17 mouse cellular contexts compared by ENCODE assay signal in genomic region chr1:120644755-120645154, GRCm38 (mm10). TPM values are rescaled to one million over a fixed set of nuclear protein-coding genes. Genes with fewer than 3 reads are reported as not detected.
A peak's percentile ranks its signal among the peaks of the same experiment; 100 is the strongest.
DNase-seq lines count a peak whose midpoint lies in the region; ATAC-seq and TF ChIP-seq lines count a peak whose summit lies in the region.
"Had no signal": no experiment of that assay in that cellular context is flagged by ENCODE, and none has a peak within 500 bp of the region (broad histone marks: within the 10 kb centered on the region; RNA-seq: fewer than 3 reads in every experiment).

No protein-coding gene starts in this region.

- no peaks in the 10 kb centered on the region for H3K36me3 ChIP-seq in kidney, embryonic 16.5 days (ENCODE audit: insufficient read depth, low read length)
- no peaks in the 10 kb centered on the region for H3K36me3 ChIP-seq in embryonic facial prominence, embryonic 14.5 days (ENCODE audit: control insufficient read depth, insufficient read depth, low read length)
- no peaks in the 10 kb centered on the region for H3K36me3 ChIP-seq in hindbrain, embryonic 15.5 days
- no peaks in the 10 kb centered on the region for H3K36me3 ChIP-seq in neural tube, embryonic 14.5 days (ENCODE audit: control insufficient read depth, insufficient read depth, low read length)
- H3K36me3 ChIP-seq in thymus, adult 2 months (ENCODE audit: control insufficient read depth, insufficient read depth, low read length) = no peaks in the 10 kb centered on the region
- H3K36me3 ChIP-seq: forebrain, embryonic 15.5 days; heart, embryonic 10.5 days had no signal

- no peak for DNase-seq in kidney, adult 8-10 months
- no peak for DNase-seq in embryonic facial prominence, embryonic 14.5 days (ENCODE audit: low spot score)
- DNase-seq in kidney, postnatal 14 days = no peak
- no peak for DNase-seq in urinary bladder, postnatal 4 days (ENCODE audit: low spot score in 2 of 2)
- no peak for DNase-seq in thymus, adult 2 months
- DNase-seq: cerebellum, postnatal 10 days; heart, postnatal 36 days; kidney, adult 9 months; left cerebral cortex, postnatal 4 days; lung, adult 2 months; right cerebral cortex, postnatal 14 days; thymus, adult 18-20 months had no signal

- no peak overlapping the region for H3K4me2 ChIP-seq in kidney, embryonic 16.5 days (replicated peaks; ENCODE audit: low read depth, low read length)
- peak overlapping the region; percentile 46; the same call in 1 of the 2 replicates for H3K4me2 ChIP-seq in embryonic facial prominence, embryonic 14.5 days (ENCODE audit: low read depth, low read length)
- no peak overlapping the region; the same call in 1 of the 2 replicates for H3K4me2 ChIP-seq in hindbrain, embryonic 15.5 days
- no peak overlapping the region for H3K4me2 ChIP-seq in neural tube, embryonic 14.5 days (ENCODE audit: low read depth, low read length)

- peaks cover 17% of the 10 kb centered on the region for H3K4me1 ChIP-seq in kidney, embryonic 16.5 days (ENCODE audit: insufficient read depth, low read length)
- peaks cover 14% of the 10 kb centered on the region for H3K4me1 ChIP-seq in embryonic facial prominence, embryonic 14.5 days (ENCODE audit: control insufficient read depth, insufficient read depth, low read length)
- H3K4me1 ChIP-seq in hindbrain, embryonic 15.5 days (replicated peaks) = peaks cover 22% of the 10 kb centered on the region
- 0 out of 2 replicates have a peak, but pooled peaks cover 5% of the 10 kb centered on the region for H3K4me1 ChIP-seq in neural tube, embryonic 14.5 days (ENCODE audit: control insufficient read depth, insufficient read depth, low read length)
- no peaks in the 10 kb centered on the region for H3K4me1 ChIP-seq in thymus, adult 2 months (replicated peaks; ENCODE audit: control insufficient read depth, insufficient read depth, low read length)

- H3K9me3 ChIP-seq in kidney, embryonic 16.5 days (ENCODE audit: low read length) = no peaks in the 10 kb centered on the region
- no peaks in the 10 kb centered on the region for H3K9me3 ChIP-seq in embryonic facial prominence, embryonic 14.5 days (ENCODE audit: control insufficient read depth, low read length)
- no peaks in the 10 kb centered on the region for H3K9me3 ChIP-seq in hindbrain, embryonic 15.5 days
- no peaks in the 10 kb centered on the region for H3K9me3 ChIP-seq in neural tube, embryonic 14.5 days (ENCODE audit: control insufficient read depth, low read length)
- H3K9me3 ChIP-seq: forebrain, embryonic 15.5 days; heart, embryonic 10.5 days had no signal

- TF ChIP-seq POLR2A in thymus, adult 2 months (IDR thresholded peaks at IDR 0.05; ENCODE audit: control insufficient read depth, extremely low read depth, insufficient read depth, low read length, poor library complexity) = no peak

- 0 out of 2 replicates have a peak, but pooled peaks cover 11% of the 10 kb centered on the region for H3K27me3 ChIP-seq in kidney, embryonic 16.5 days (ENCODE audit: insufficient read depth, low read length)
- H3K27me3 ChIP-seq in embryonic facial prominence, embryonic 14.5 days (replicated peaks; ENCODE audit: control insufficient read depth, insufficient read depth, low read length) = peaks cover 4% of the 10 kb centered on the region; the same call in 1 of the 2 replicates
- no peaks in the 10 kb centered on the region for H3K27me3 ChIP-seq in hindbrain, embryonic 15.5 days
- no peaks in the 10 kb centered on the region for H3K27me3 ChIP-seq in neural tube, embryonic 14.5 days (ENCODE audit: control insufficient read depth, insufficient read depth, low read length)
- no peaks in the 10 kb centered on the region for H3K27me3 ChIP-seq in thymus, adult 2 months (ENCODE audit: control insufficient read depth, insufficient read depth, low read length)

- H3K4me3 ChIP-seq in kidney, embryonic 16.5 days (ENCODE audit: low read length) = no peak overlapping the region
- no peak overlapping the region for H3K4me3 ChIP-seq in embryonic facial prominence, embryonic 14.5 days (ENCODE audit: low read depth, low read length)
- no peak overlapping the region for H3K4me3 ChIP-seq in hindbrain, embryonic 15.5 days
- no peak overlapping the region for H3K4me3 ChIP-seq in neural tube, embryonic 14.5 days (ENCODE audit: low read depth, low read length)
- no peak overlapping the region for H3K4me3 ChIP-seq in thymus, adult 2 months (ENCODE audit: control insufficient read depth, insufficient read depth, low read length)
- H3K4me3 ChIP-seq: heart, embryonic 10.5 days had no signal

- no peak for TF ChIP-seq CTCF in thymus, adult 2 months (IDR thresholded peaks at IDR 0.05; ENCODE audit: borderline replicate concordance, control insufficient read depth, extremely low read depth, insufficient read depth, low read length, poor library complexity)

- 0 out of 2 replicates have a peak, but pooled peaks have one; percentile 14 for ATAC-seq in kidney, embryonic 16.5 days (ENCODE audit: low FRiP score, low TSS enrichment)
- no peak for ATAC-seq in embryonic facial prominence, embryonic 14.5 days (ENCODE audit: low read depth)
- peak; percentile 50; the same call in 1 of the 2 replicates for ATAC-seq in hindbrain, embryonic 15.5 days (ENCODE audit: low FRiP score, low read depth)
- no peak for ATAC-seq in neural tube, embryonic 14.5 days (ENCODE audit: low read depth)

- H3K27ac ChIP-seq in kidney, embryonic 16.5 days (ENCODE audit: low read length) = no peak overlapping the region
- no peak overlapping the region for H3K27ac ChIP-seq in embryonic facial prominence, embryonic 14.5 days (replicated peaks; ENCODE audit: low read depth, low read length)
- peak overlapping the region; percentile 49; the same call in 1 of the 2 replicates for H3K27ac ChIP-seq in hindbrain, embryonic 15.5 days (replicated peaks)
- H3K27ac ChIP-seq in neural tube, embryonic 14.5 days (ENCODE audit: low read depth, low read length) = peak overlapping the region; percentile 85; the same call in 1 of the 2 replicates
- H3K27ac ChIP-seq in thymus, adult 2 months (ENCODE audit: control insufficient read depth, insufficient read depth, low read length) = no peak overlapping the region
- H3K27ac ChIP-seq: forebrain, embryonic 15.5 days; heart, embryonic 10.5 days had no signal

- WGBS in kidney, embryonic 16.5 days = 78% methylated on average over 1 of the region's 1 CpGs
- WGBS in embryonic facial prominence, embryonic 14.5 days = 69% methylated on average over 1 of the region's 1 CpGs
- WGBS in hindbrain, embryonic 15.5 days = 48% methylated on average over 1 of the region's 1 CpGs
- 27% methylated on average over 1 of the region's 1 CpGs for WGBS in neural tube, embryonic 14.5 days
- 53% methylated on average over 1 of the region's 1 CpGs for WGBS in thymus, adult 2 months

- no peak overlapping the region for H3K9ac ChIP-seq in kidney, embryonic 16.5 days (replicated peaks; ENCODE audit: low read length)
- no peak overlapping the region for H3K9ac ChIP-seq in embryonic facial prominence, embryonic 14.5 days (ENCODE audit: low read depth, low read length)
- no peak overlapping the region for H3K9ac ChIP-seq in hindbrain, embryonic 15.5 days
- no peak overlapping the region for H3K9ac ChIP-seq in neural tube, embryonic 14.5 days (replicated peaks; ENCODE audit: low read depth, low read length)

RNA-seq across cellular contexts. Expression of gene En1, which starts 42.5 kb away (rescaled TPM):
- 0.06 TPM in 1 of 2 replicates, not detected in the other for polyA plus RNA-seq in kidney, embryonic 16.5 days (2015; fragmentation: Nextera tagmentation; extraction: Ambion mirVana)
- polyA plus RNA-seq in embryonic facial prominence, embryonic 14.5 days (2014; fragmentation: Nextera tagmentation; extraction: Ambion mirVana) = 2.0 TPM in 2 replicates
- polyA plus RNA-seq in hindbrain, embryonic 15.5 days (2015; fragmentation: Nextera tagmentation; extraction: Ambion mirVana) = 3.7 and 8.0 TPM in 2 replicates
- polyA plus RNA-seq in neural tube, embryonic 14.5 days (2014; fragmentation: Nextera tagmentation; extraction: Ambion mirVana) = 1.3 and 2.1 TPM in 2 replicates
- polyA plus RNA-seq in thymus, adult 2 months (2012; rRNA removed) = 0.04 and 0.07 TPM in 2 replicates
- polyA plus RNA-seq: forebrain, embryonic 15.5 days; lung, adult 2 months had no signal

Comparison
In these comparisons a context has a peak if more than half of its experiments do, and no peak if none do; other contexts are left out.
1. ATAC-seq: peak in kidney, embryonic 16.5 days (single experiment) and hindbrain, embryonic 15.5 days (single experiment); none in embryonic facial prominence, embryonic 14.5 days (single experiment) and neural tube, embryonic 14.5 days (single experiment).
2. H3K27ac ChIP-seq: peak in hindbrain, embryonic 15.5 days (single experiment) and neural tube, embryonic 14.5 days (single experiment); none in kidney, embryonic 16.5 days (single experiment), embryonic facial prominence, embryonic 14.5 days (single experiment) and thymus, adult 2 months (single experiment).